Mouse (Mus musculus): ENCODE data around the gene Gm13278. TPM values are rescaled to one million over a fixed set of nuclear protein-coding genes. Genes with fewer than 3 reads are reported as not detected.
"Not testable (repeated sequence)": the region's sequence is repeated elsewhere in the genome, so short reads cannot be mapped to it uniquely, and the experiment has no call there.

The Gm13278 gene
- total RNA-seq, 2 experiments from 2014 or later, result not detected

- DNase-seq (ENCODE audit: low spot score in 2 of 2), result peak; percentile 48 to 55
These were observed 2.9 kb upstream of the Gm13278 start, which contains the start of gene Gm13277 for GRCm38 (mm10) chr4:88788402-88788801. TSS of gene Gm13277 (plus strand) at chr4:88788632.

GRCm38 (mm10) chr4:88793936-88794675 is 2.8 kb downstream of the Gm13278 start, which contains the start of gene Gm13275:
TSS of gene Gm13275 (plus strand) at chr4:88794487.
- peak; percentile 45 to 58 for DNase-seq (ENCODE audit: low spot score in 2 of 2)

GRCm38 (mm10) chr4:88797097-88797496 is 5.7 kb downstream of the Gm13278 start, which contains the start of gene Gm13279:
TSS of gene Gm13279 (plus strand) at chr4:88797397.
- DNase-seq (ENCODE audit: low spot score in 2 of 2), result not testable (repeated sequence)

GRCm38 (mm10) chr4:88799365-88799764 is 8.0 kb downstream of the Gm13278 start, which contains the start of gene Gm13285:
TSS of gene Gm13285 (plus strand) at chr4:88799665.
- DNase-seq (ENCODE audit: low spot score in 2 of 2), result not testable (repeated sequence)

GRCm38 (mm10) chr4:88802954-88803353 is 11.6 kb downstream of the Gm13278 start, which contains the start of gene Gm13287:
TSS of gene Gm13287 (plus strand) at chr4:88803254.
- not testable (repeated sequence) for DNase-seq (ENCODE audit: low spot score in 2 of 2)

GRCm38 (mm10) chr4:88805231-88805630 is 13.9 kb downstream of the Gm13278 start, which contains the start of gene Gm13288:
TSS of gene Gm13288 (plus strand) at chr4:88805531.
- DNase-seq (ENCODE audit: low spot score in 2 of 2), result not testable (repeated sequence)

- not testable (repeated sequence) for DNase-seq (ENCODE audit: low spot score in 2 of 2)
These were observed 14.4 kb downstream of the Gm13278 start for GRCm38 (mm10) chr4:88805761-88806160.

GRCm38 (mm10) chr4:88815928-88816327 is 24.6 kb downstream of the Gm13278 start, which contains the start of gene Ifna7:
TSS of gene Ifna7 (plus strand) at chr4:88816228.
- DNase-seq (ENCODE audit: low spot score in 2 of 2), result no peak

- DNase-seq (ENCODE audit: low spot score in 2 of 2), result no peak
These were observed 28.3 kb downstream of the Gm13278 start, which contains the start of gene Ifna11 for GRCm38 (mm10) chr4:88819659-88820058. TSS of gene Ifna11 (plus strand) at chr4:88819959.

GRCm38 (mm10) chr4:88822995-88823394 is 31.6 kb downstream of the Gm13278 start:
- DNase-seq (ENCODE audit: low spot score in 2 of 2), result peak; percentile 9 to 23

- not testable (repeated sequence) for DNase-seq (ENCODE audit: low spot score in 2 of 2)
These were observed 35.8 kb downstream of the Gm13278 start, which contains the start of gene Ifna6 for GRCm38 (mm10) chr4:88827116-88827515. TSS of gene Ifna6 (plus strand) at chr4:88827416.

- peak; percentile 45 to 56 for DNase-seq (ENCODE audit: low spot score in 2 of 2)
These were observed 39.2 kb downstream of the Gm13278 start for GRCm38 (mm10) chr4:88830523-88830922.

GRCm38 (mm10) chr4:88835225-88835624 is 43.9 kb downstream of the Gm13278 start, which contains the start of gene Ifna5:
TSS of gene Ifna5 (plus strand) at chr4:88835525.
- DNase-seq (ENCODE audit: low spot score in 2 of 2), result not testable (repeated sequence)

- no peak for DNase-seq (ENCODE audit: low spot score in 2 of 2)
These were observed 47.5 kb downstream of the Gm13278 start for GRCm38 (mm10) chr4:88838828-88839227.

- no peak for DNase-seq (ENCODE audit: low spot score in 2 of 2)
These were observed 48.7 kb downstream of the Gm13278 start for GRCm38 (mm10) chr4:88840058-88840457.

GRCm38 (mm10) chr4:88841438-88841911 is 50.1 kb downstream of the Gm13278 start, which contains the start of gene Ifna4:
TSS of gene Ifna4 (plus strand) at chr4:88841861.
- DNase-seq (ENCODE audit: low spot score in 2 of 2), result no peak

Other genes with a start within 250 kb of the Gm13278 start
- not detected for gene Ifna15, start 233.3 kb upstream of the Gm13278 start, total RNA-seq (2021)
- gene Ifna14, start 219.8 kb upstream of the Gm13278 start, total RNA-seq (2021), result not detected
- not detected for gene Ifna9, start 199.2 kb upstream of the Gm13278 start, total RNA-seq (2021)
- gene Ifna12, start 188.2 kb upstream of the Gm13278 start, total RNA-seq (2021), result not detected
- gene C87499, start 157.1 kb upstream of the Gm13278 start, total RNA-seq (2021), result not detected
- gene Ifna13, start 147.1 kb upstream of the Gm13278 start, total RNA-seq (2021), result not detected
- not detected for gene Ifna16, start 114.6 kb upstream of the Gm13278 start, total RNA-seq (2021)
- not detected for gene Ifna2, start 107.6 kb upstream of the Gm13278 start, total RNA-seq (2021)
- not detected for gene Ifnab, start 100.2 kb upstream of the Gm13278 start, total RNA-seq (2021)
- gene Gm26566, start 69.7 kb upstream of the Gm13278 start, total RNA-seq (2021), result under 1 TPM; 0.49 to 0.89 TPM
- 100 to 1,000 TPM; 100 to 103 TPM for gene Klhl9, start 69.1 kb upstream of the Gm13278 start, total RNA-seq (2021)
- gene Gm13271, start 36.7 kb upstream of the Gm13278 start, total RNA-seq (2021), result not detected
- not detected for gene Gm13283, start 31.4 kb upstream of the Gm13278 start, total RNA-seq (2021)
- gene Gm13290, start 17.7 kb upstream of the Gm13278 start, total RNA-seq (2021), result not detected
- not detected for gene Gm13289, start 14.6 kb upstream of the Gm13278 start, total RNA-seq (2021)
- not detected for gene Gm13272, start 11.7 kb upstream of the Gm13278 start, total RNA-seq (2021)
- gene Ifnz, start 9.4 kb upstream of the Gm13278 start, total RNA-seq (2021), result not detected
- gene Gm13276, start 5.8 kb upstream of the Gm13278 start, total RNA-seq (2021), result not detected
- not detected for gene Gm13277, start 2.9 kb upstream of the Gm13278 start, total RNA-seq (2021)
- gene Gm13275, start 2.9 kb downstream of the Gm13278 start, total RNA-seq (2021), result not detected
- not detected for gene Gm13279, start 5.8 kb downstream of the Gm13278 start, total RNA-seq (2021)
- gene Gm13285, start 8.1 kb downstream of the Gm13278 start, total RNA-seq (2021), result not detected
- not detected for gene Gm13287, start 11.7 kb downstream of the Gm13278 start, total RNA-seq (2021)
- not detected for gene Gm13288, start 14.0 kb downstream of the Gm13278 start, total RNA-seq (2021)
- gene Ifna7, start 24.7 kb downstream of the Gm13278 start, total RNA-seq (2021), result not detected
- not detected for gene Ifna11, start 28.4 kb downstream of the Gm13278 start, total RNA-seq (2021)
- not detected for gene Ifna6, start 35.9 kb downstream of the Gm13278 start, total RNA-seq (2021)
- not detected for gene Ifna5, start 44.0 kb downstream of the Gm13278 start, total RNA-seq (2021)
- not detected for gene Ifna4, start 50.3 kb downstream of the Gm13278 start, total RNA-seq (2021)
- not detected for gene Ifna1, start 58.5 kb downstream of the Gm13278 start, total RNA-seq (2021)
- not detected for gene Ifne, start 88.7 kb downstream of the Gm13278 start, total RNA-seq (2021)

Measured in left cerebral cortex, adult 18-20 months (tissue).